Comparison of ENCODE assay signal across 13 mouse cellular contexts in the genomic region with DNA sequence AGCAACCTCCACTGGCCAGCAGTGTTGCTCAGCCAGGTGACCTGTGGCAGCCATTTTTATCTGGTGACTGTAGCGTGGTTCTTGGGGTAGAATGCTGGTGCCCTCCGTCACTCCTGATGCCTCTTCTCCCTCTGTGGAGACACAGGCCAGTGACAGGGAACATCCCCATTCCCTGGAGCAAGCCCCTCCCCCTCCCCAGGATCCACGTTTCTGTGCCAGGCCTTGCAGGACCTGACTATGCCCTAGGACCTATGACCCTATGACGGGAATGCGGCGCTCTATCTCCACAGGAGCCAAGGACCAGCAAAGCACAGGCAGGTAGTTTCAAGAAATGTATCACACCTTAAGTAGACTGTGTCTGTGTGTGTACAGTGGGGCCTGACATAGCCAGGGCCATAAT. TPM values are rescaled to one million over a fixed set of nuclear protein-coding genes. Genes with fewer than 3 reads are reported as not detected.
DNase-seq lines count a peak whose midpoint lies in the region; ATAC-seq and TF ChIP-seq lines count a peak whose summit lies in the region.
"Had no signal": no experiment of that assay in that cellular context is flagged by ENCODE, and none has a peak within 500 bp of the region (broad histone marks: within the 10 kb centered on the region; RNA-seq: fewer than 3 reads in every experiment).

No protein-coding gene starts in this region.

- no peaks in the 10 kb centered on the region for H3K9me3 ChIP-seq in forebrain, embryonic 15.5 days
- H3K9me3 ChIP-seq in forebrain, embryonic 13.5 days (replicated peaks) = no peaks in the 10 kb centered on the region
- no peaks in the 10 kb centered on the region for H3K9me3 ChIP-seq in heart, postnatal 0 days (replicated peaks; ENCODE audit: control insufficient read depth, low read length)
- no peaks in the 10 kb centered on the region for H3K9me3 ChIP-seq in lung, postnatal 0 days (ENCODE audit: low read length)
- no peaks in the 10 kb centered on the region for H3K9me3 ChIP-seq in stomach, embryonic 16.5 days (replicated peaks; ENCODE audit: control insufficient read depth, low read length)
- H3K9me3 ChIP-seq: embryonic facial prominence, embryonic 15.5 days; midbrain, embryonic 10.5 days had no signal

- no peaks in the 10 kb centered on the region for H3K27me3 ChIP-seq in forebrain, embryonic 15.5 days
- H3K27me3 ChIP-seq in forebrain, embryonic 13.5 days = no peaks in the 10 kb centered on the region
- no peaks in the 10 kb centered on the region for H3K27me3 ChIP-seq in heart, postnatal 0 days (ENCODE audit: control insufficient read depth, insufficient read depth, low read length)
- no peaks in the 10 kb centered on the region for H3K27me3 ChIP-seq in lung, postnatal 0 days (replicated peaks; ENCODE audit: insufficient read depth, low read length)
- no peaks in the 10 kb centered on the region for H3K27me3 ChIP-seq in stomach, embryonic 16.5 days (ENCODE audit: control insufficient read depth, insufficient read depth, low read length)
- H3K27me3 ChIP-seq: embryonic facial prominence, embryonic 15.5 days had no signal

- ATAC-seq in forebrain, embryonic 15.5 days (replicated peaks) = no peak
- no peak for ATAC-seq in forebrain, embryonic 13.5 days
- ATAC-seq in heart, postnatal 0 days (ENCODE audit: insufficient read depth, low read depth) = no peak
- ATAC-seq in lung, postnatal 0 days = no peak
- no peak for ATAC-seq in stomach, embryonic 16.5 days (ENCODE audit: insufficient read depth, low FRiP score)

- TF ChIP-seq EP300 in heart, postnatal 0 days (IDR thresholded peaks at IDR 0.05; ENCODE audit: low read depth) = no peak
- TF ChIP-seq EP300 in lung, postnatal 0 days (IDR thresholded peaks at IDR 0.05) = no peak

- intact Hi-C loops in heart, postnatal 36 days (cut with DNase I) = no loop called here

- peak overlapping the region; percentile 36; the same call in 1 of the 2 replicates for H3K27ac ChIP-seq in forebrain, embryonic 15.5 days (replicated peaks)
- H3K27ac ChIP-seq in forebrain, embryonic 13.5 days = no peak overlapping the region
- peak overlapping the region; percentile 94 for H3K27ac ChIP-seq in heart, postnatal 0 days (ENCODE audit: low read depth)
- peak overlapping the region; percentile 32; the same call in 1 of the 2 replicates for H3K27ac ChIP-seq in lung, postnatal 0 days (ENCODE audit: low read length)
- peak overlapping the region; percentile 68 for H3K27ac ChIP-seq in stomach, embryonic 16.5 days (ENCODE audit: low read length)
- H3K27ac ChIP-seq: midbrain, embryonic 10.5 days had no signal

- H3K4me2 ChIP-seq in forebrain, embryonic 15.5 days (replicated peaks) = no peak overlapping the region
- H3K4me2 ChIP-seq in forebrain, embryonic 13.5 days = no peak overlapping the region
- no peak overlapping the region for H3K4me2 ChIP-seq in heart, postnatal 0 days (ENCODE audit: low read depth, low read length)
- no peak overlapping the region for H3K4me2 ChIP-seq in lung, postnatal 0 days (replicated peaks; ENCODE audit: low read depth, low read length)
- H3K4me2 ChIP-seq in stomach, embryonic 16.5 days (ENCODE audit: low read depth, low read length) = no peak overlapping the region
- H3K4me2 ChIP-seq: embryonic facial prominence, embryonic 15.5 days had no signal

- 88% methylated on average over 6 of the region's 6 CpGs for WGBS in forebrain, embryonic 15.5 days
- 90% methylated on average over 6 of the region's 6 CpGs for WGBS in forebrain, embryonic 13.5 days
- WGBS in heart, postnatal 0 days = 92% methylated on average over 6 of the region's 6 CpGs
- WGBS in lung, postnatal 0 days = 91% methylated on average over 6 of the region's 6 CpGs
- WGBS in stomach, embryonic 16.5 days = 84% methylated on average over 6 of the region's 6 CpGs

- peaks cover 19% of the 10 kb centered on the region for H3K4me1 ChIP-seq in forebrain, embryonic 15.5 days
- peaks cover 14% of the 10 kb centered on the region for H3K4me1 ChIP-seq in forebrain, embryonic 13.5 days
- H3K4me1 ChIP-seq in heart, postnatal 0 days (ENCODE audit: control insufficient read depth, insufficient read depth) = peaks cover 12% of the 10 kb centered on the region
- H3K4me1 ChIP-seq in lung, postnatal 0 days (ENCODE audit: insufficient read depth, low read depth, low read length) = peaks cover 10% of the 10 kb centered on the region; the same call in 1 of the 2 replicates
- H3K4me1 ChIP-seq in stomach, embryonic 16.5 days (ENCODE audit: control insufficient read depth, insufficient read depth, low read length) = peaks cover 12% of the 10 kb centered on the region

- peaks cover 46% of the 10 kb centered on the region for H3K36me3 ChIP-seq in forebrain, embryonic 15.5 days
- peaks cover 77% of the 10 kb centered on the region for H3K36me3 ChIP-seq in forebrain, embryonic 13.5 days (ENCODE audit: poor library complexity, severe bottlenecking)
- H3K36me3 ChIP-seq in heart, postnatal 0 days (replicated peaks; ENCODE audit: control insufficient read depth, insufficient read depth, low read length) = peaks cover 44% of the 10 kb centered on the region
- peaks cover 19% of the 10 kb centered on the region for H3K36me3 ChIP-seq in lung, postnatal 0 days (ENCODE audit: insufficient read depth, low read length)
- H3K36me3 ChIP-seq in stomach, embryonic 16.5 days (ENCODE audit: control insufficient read depth, insufficient read depth, low read length) = peaks cover 9% of the 10 kb centered on the region; the same call in 1 of the 2 replicates

- no peak overlapping the region for H3K9ac ChIP-seq in forebrain, embryonic 15.5 days (replicated peaks)
- H3K9ac ChIP-seq in forebrain, embryonic 13.5 days = no peak overlapping the region
- no peak overlapping the region for H3K9ac ChIP-seq in heart, postnatal 0 days (replicated peaks; ENCODE audit: low read depth, low read length)
- no peak overlapping the region for H3K9ac ChIP-seq in lung, postnatal 0 days (replicated peaks; ENCODE audit: low read depth)
- H3K9ac ChIP-seq in stomach, embryonic 16.5 days (ENCODE audit: low read length) = no peak overlapping the region
- H3K9ac ChIP-seq: embryonic facial prominence, embryonic 15.5 days had no signal

- DNase-seq in heart, postnatal 0 days (ENCODE audit: low spot score) = no peak
- no peak for DNase-seq in heart, postnatal 36 days
- no peak for DNase-seq in lung, postnatal 0 days (ENCODE audit: low spot score)
- no peak for DNase-seq in lung, postnatal 4 days
- no peak for DNase-seq in thymus, adult 18-20 months
- DNase-seq: adrenal gland, adult 2 months; cerebellum, adult 8-10 months; thymus, postnatal 4 days had no signal

- H3K4me3 ChIP-seq in forebrain, embryonic 15.5 days = no peak overlapping the region
- no peak overlapping the region for H3K4me3 ChIP-seq in forebrain, embryonic 13.5 days
- H3K4me3 ChIP-seq in heart, postnatal 0 days (ENCODE audit: low read depth, low read length) = no peak overlapping the region
- H3K4me3 ChIP-seq in lung, postnatal 0 days (ENCODE audit: low read depth, low read length) = no peak overlapping the region
- H3K4me3 ChIP-seq in stomach, embryonic 16.5 days (replicated peaks; ENCODE audit: low read length) = no peak overlapping the region
- H3K4me3 ChIP-seq: embryonic facial prominence, embryonic 15.5 days; midbrain, embryonic 10.5 days had no signal

- TF ChIP-seq CTCF in heart, postnatal 0 days (IDR thresholded peaks at IDR 0.05; ENCODE audit: low read depth) = no peak
- TF ChIP-seq CTCF in lung, postnatal 0 days (IDR thresholded peaks at IDR 0.05) = no peak

RNA-seq across cellular contexts. Expression of a gene that starts 4.3 kb away (rescaled TPM):
- 1.0 and 1.4 TPM in 2 replicates for polyA plus RNA-seq in forebrain, embryonic 15.5 days (2015; fragmentation: Nextera tagmentation; extraction: Ambion mirVana)
- polyA plus RNA-seq in forebrain, embryonic 13.5 days (2015; fragmentation: Nextera tagmentation; extraction: Ambion mirVana) = 0.97 and 1.1 TPM in 2 replicates
- total RNA-seq in heart, postnatal 0 days (2014; rRNA removed; ENCODE audit: low replicate concordance) = 6.1 and 7.9 TPM in 2 replicates
- 3.6 and 4.1 TPM in 2 replicates for polyA plus RNA-seq in heart, postnatal 0 days (2015; fragmentation: Nextera tagmentation; extraction: Ambion mirVana)
- 1 to 10 TPM; 1.4 to 1.8 TPM for total RNA-seq in heart, postnatal 36 days (2021)
- polyA plus RNA-seq in lung, postnatal 0 days (2015; fragmentation: Nextera tagmentation; extraction: Ambion mirVana) = 9.3 and 9.4 TPM in 2 replicates
- polyA plus RNA-seq in stomach, embryonic 16.5 days (2015; fragmentation: Nextera tagmentation; extraction: Ambion mirVana) = 16.1 and 18.6 TPM in 2 replicates

RNA-seq across cellular contexts. Expression of a gene that starts 59.0 kb away (rescaled TPM):
- 2.5 and 3.0 TPM in 2 replicates for polyA plus RNA-seq in forebrain, embryonic 15.5 days (2015; fragmentation: Nextera tagmentation; extraction: Ambion mirVana)
- 1.4 and 2.8 TPM in 2 replicates for polyA plus RNA-seq in forebrain, embryonic 13.5 days (2015; fragmentation: Nextera tagmentation; extraction: Ambion mirVana)
- total RNA-seq in heart, postnatal 0 days (2014; rRNA removed; ENCODE audit: low replicate concordance) = 17.8 and 53.4 TPM in 2 replicates
- polyA plus RNA-seq in heart, postnatal 0 days (2015; fragmentation: Nextera tagmentation; extraction: Ambion mirVana) = 6.7 and 7.6 TPM in 2 replicates
- 1 to 10 TPM; 5.4 to 9.0 TPM for total RNA-seq in heart, postnatal 36 days (2021)
- polyA plus RNA-seq in lung, postnatal 0 days (2015; fragmentation: Nextera tagmentation; extraction: Ambion mirVana) = 3.0 and 3.4 TPM in 2 replicates
- polyA plus RNA-seq in stomach, embryonic 16.5 days (2015; fragmentation: Nextera tagmentation; extraction: Ambion mirVana) = 4.3 and 6.5 TPM in 2 replicates
